In the genomic region with DNA sequence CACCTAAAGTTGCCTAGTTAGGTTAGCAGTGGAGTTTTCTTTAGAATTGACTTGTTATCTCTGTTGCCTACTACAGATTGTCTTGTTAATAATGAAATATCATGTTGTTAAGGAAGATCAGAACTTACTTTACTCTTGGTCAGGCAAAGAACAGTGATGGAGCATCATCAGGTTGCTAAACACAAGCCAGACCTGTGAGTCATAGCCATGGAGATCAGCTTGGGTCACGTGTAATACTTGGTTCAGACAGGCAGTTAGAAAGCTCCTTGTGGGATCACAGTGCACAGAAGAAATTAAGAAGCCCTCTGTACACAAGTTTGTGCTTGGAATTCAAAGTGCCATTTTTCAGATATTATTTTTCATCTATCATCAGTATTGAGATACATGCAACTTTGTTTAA, we compare ENCODE assay signal across 28 mouse cellular contexts. TPM values are rescaled to one million over a fixed set of nuclear protein-coding genes. Genes with fewer than 3 reads are reported as not detected.
DNase-seq lines count a peak whose midpoint lies in the region; TF ChIP-seq lines count a peak whose summit lies in the region.
"Had no signal": no experiment of that assay in that cellular context is flagged by ENCODE, and none has a peak within 500 bp of the region (broad histone marks: within the 10 kb centered on the region; RNA-seq: fewer than 3 reads in every experiment).

No protein-coding gene starts in this region.

- H3K4me3 ChIP-seq in myocyte, result no peak overlapping the region
- H3K4me3 ChIP-seq: erythroblast, embryonic 14.5 days; forebrain, embryonic 13.5 days; gastrocnemius, adult 2 months; heart, adult 2 months; heart, embryonic 13.5 days; hindbrain, embryonic 10.5 days; hindbrain, embryonic 15.5 days; neural tube, embryonic 13.5 days; stomach, embryonic 15.5 days had no signal

- H3K27me3 ChIP-seq in myocyte (ENCODE audit: control insufficient read depth, insufficient read depth, insufficient read length), result no peaks in the 10 kb centered on the region
- H3K27me3 ChIP-seq: forebrain, embryonic 13.5 days; heart, embryonic 13.5 days; hindbrain, embryonic 15.5 days; neural tube, embryonic 13.5 days; stomach, embryonic 15.5 days had no signal

- H3ac ChIP-seq in myocyte (ENCODE audit: control insufficient read depth, insufficient read length), result no peak overlapping the region

- intact Hi-C loops in gastrocnemius, postnatal 14 days (cut with DNase I; ENCODE audit: low total_unique reads), result no loop called here

- peaks cover 33% of the 10 kb centered on the region for H3K79me2 ChIP-seq in myocyte (ENCODE audit: control insufficient read depth, insufficient read depth)

- TF ChIP-seq POLR2A in myocyte (IDR thresholded peaks at IDR 0.05; ENCODE audit: insufficient read length, low read depth), result no peak

- peak overlapping the region; percentile 8 for H3K4me2 ChIP-seq in myocyte (ENCODE audit: low read depth)
- H3K4me2 ChIP-seq: forebrain, embryonic 13.5 days; heart, embryonic 13.5 days; hindbrain, embryonic 15.5 days; midbrain, embryonic 11.5 days; neural tube, embryonic 13.5 days; stomach, embryonic 15.5 days had no signal

- H3K36me3 ChIP-seq in myocyte (ENCODE audit: control insufficient read depth, insufficient read depth), result no peaks in the 10 kb centered on the region
- H3K36me3 ChIP-seq: heart, embryonic 13.5 days; hindbrain, embryonic 10.5 days; hindbrain, embryonic 15.5 days; neural tube, embryonic 13.5 days; stomach, embryonic 15.5 days had no signal

- peak; percentile 16 for DNase-seq in gastrocnemius, adult 18-20 months (ENCODE audit: low spot score)
- DNase-seq in gastrocnemius, postnatal 14 days, result no peak
- DNase-seq in MN1 (ENCODE audit: low spot score), result peak; percentile 21
- DNase-seq in fibroblast of lung, adult 2 months (ENCODE audit: low read depth), result peak; percentile 38
- DNase-seq in frontal cortex, postnatal 25 days (ENCODE audit: low spot score in 2 of 2), result no peak
- no peak for DNase-seq in urinary bladder, postnatal 10 days (ENCODE audit: low spot score)
- DNase-seq in lung, postnatal 25 days (ENCODE audit: low spot score), result no peak
- DNase-seq: adrenal gland, postnatal 14 days; cerebellum, postnatal 14 days; gastrocnemius, adult 2 months; heart, adult 2 months; heart, postnatal 14 days; kidney, postnatal 14 days; liver; lung, adult 2 months; lung, postnatal 10 days; retina, postnatal 1 day; right cerebral cortex, postnatal 14 days had no signal

TF ChIP-seq in myocyte, 11 proteins besides CTCF, POLR2A, EP300 and RAD21:
- TF ChIP-seq MYOD1 (IDR thresholded peaks at IDR 0.05; ENCODE audit: control insufficient read depth in 1 of 3, insufficient read length in 2 of 3, low read depth in 2 of 3), result no peak
- TF ChIP-seq USF1 (IDR thresholded peaks at IDR 0.05; ENCODE audit: low read depth), result peak; percentile 83

RNA-seq across cellular contexts. Expression of gene Dip2c, which starts 48.9 kb away (rescaled TPM):
- 10 to 100 TPM; 10.8 to 11.4 TPM for total RNA-seq in gastrocnemius, adult 18-20 months (2021)
- total RNA-seq in gastrocnemius, postnatal 14 days (2021), result 10 to 100 TPM; 12.4 to 13.5 TPM
- 17.8 TPM for polyA plus RNA-seq in myocyte (2012; fragmentation: generic; extraction: Trizol)
- total RNA-seq: MEL had no signal

Comparison
In these comparisons a context has a peak if more than half of its experiments do, and no peak if none do; other contexts are left out.
1. DNase-seq: peak in gastrocnemius, adult 18-20 months (single experiment), MN1 (single experiment) and fibroblast of lung, adult 2 months (single experiment); none in gastrocnemius, postnatal 14 days (single experiment), frontal cortex, postnatal 25 days (0 of 2), urinary bladder, postnatal 10 days (single experiment) and lung, postnatal 25 days (single experiment).